Mouse (Mus musculus) limb, embryonic 11.5 days (tissue): ENCODE measurements around the gene Prr5. TPM values are rescaled to one million over a fixed set of nuclear protein-coding genes. Genes with fewer than 3 reads are reported as not detected.

Experiments
- ATAC-seq: fragments of 200-750 bp; cut with Nextera tagmentation; 2 replicates; pipeline ENCODE4 v1.8.0; 2017; ENCODE audit warnings: low read depth; ENCODE audit not compliant: insufficient number of reproducible peaks, low FRiP score, low TSS enrichment
- DNase-seq: peaks from one replicate; pipeline ENCODE4 v3.0.0-alpha.2; 2015; ENCODE audit warnings: low spot score
- H3K27ac ChIP-seq: fragments of 300-500 bp; sonication (generic); replicated peaks from 2 replicates; pipeline ENCODE4 v1.5.1; 2014; ENCODE audit warnings: low read depth, mild to moderate bottlenecking, low read length
- H3K27me3 ChIP-seq: fragments of 300-500 bp; sonication (generic); 2 replicates; pipeline ENCODE4 v1.6.1; 2014; ENCODE audit warnings: mild to moderate bottlenecking, low read length, mixed read lengths; ENCODE audit not compliant: control insufficient read depth, insufficient read depth
- H3K36me3 ChIP-seq: fragments of 300-500 bp; sonication (generic); 2 replicates; pipeline ENCODE4 v1.6.1; 2014; ENCODE audit warnings: mild to moderate bottlenecking, low read length, moderate library complexity, mixed read lengths; ENCODE audit not compliant: control insufficient read depth, insufficient read depth
- H3K4me1 ChIP-seq: fragments of 300-500 bp; sonication (generic); 2 replicates; pipeline ENCODE4 v1.6.1; 2014; ENCODE audit warnings: low read length, mixed read lengths; ENCODE audit not compliant: control insufficient read depth, insufficient read depth
- H3K4me2 ChIP-seq: fragments of 300-500 bp; sonication (generic); 2 replicates; pipeline ENCODE4 v1.6.1; 2014; ENCODE audit warnings: low read depth, mild to moderate bottlenecking, moderate library complexity; ENCODE audit not compliant: severe bottlenecking
- H3K4me3 ChIP-seq: fragments of 300-500 bp; sonication (generic); 2 replicates; pipeline ENCODE4 v1.5.1; 2014; ENCODE audit warnings: low read depth, low read length
- H3K9ac ChIP-seq: fragments of 300-500 bp; sonication (generic); 2 replicates; pipeline ENCODE4 v1.6.1; 2014; ENCODE audit warnings: mild to moderate bottlenecking, low read length
- H3K9me3 ChIP-seq: fragments of 300-500 bp; sonication (generic); 2 replicates; pipeline ENCODE4 v1.6.1; 2016; ENCODE audit warnings: low read length; ENCODE audit not compliant: control insufficient read depth
- WGBS: fragments of 180-500 bp; shearing (Covaris S2); extraction: QIAGEN DNeasy Blood & Tissue Kit; methylation state at CpG from one replicate; pipeline ENCODE4 v1.1.7; 2014; 5-methylcytosine and 5-hydroxymethylcytosine counted together
- polyA plus RNA-seq: library from polyadenylated mRNA; unstranded; fragments of >200 nt; fragmentation: Nextera tagmentation; extraction: Ambion mirVana; gene quantifications from 2 replicates; pipeline ENCODE4 v1.2.1, GENCODE M21; 2014

Gene Prr5
- polyA plus RNA-seq, 1 experiment from 2014 or later: 13.2 TPM

GRCm38 (mm10) chr15:84745831-84746230 is 76.4 kb downstream of the Prr5 start:
- no peak overlapping the region for H3K4me3 ChIP-seq

More at GRCm38 (mm10) chr15:84745831-84746230, 76.4 kb downstream of the Prr5 start:
- no peak overlapping the region for H3K9ac ChIP-seq
- H3K36me3 ChIP-seq: no peaks in the 10 kb centered on the region
- H3K9me3 ChIP-seq: no peaks in the 10 kb centered on the region
- no peaks in the 10 kb centered on the region for H3K4me1 ChIP-seq
- 93% methylated on average over 4 of the region's 4 CpGs for WGBS
- H3K4me2 ChIP-seq: no peak overlapping the region
- DNase-seq (no peak), ATAC-seq (no peak)
- H3K27ac ChIP-seq: no peak overlapping the region
- H3K27me3 ChIP-seq: no peaks in the 10 kb centered on the region

Other genes with a start within 250 kb of the Prr5 start
- 0.36 and 0.50 TPM in 2 replicates for gene Shisal1, start 222.5 kb upstream of the Prr5 start, polyA plus RNA-seq
- 14.2 and 15.3 TPM in 2 replicates for gene Rtl6, start 111.8 kb upstream of the Prr5 start, polyA plus RNA-seq
- 3.1 and 5.2 TPM in 2 replicates for gene Arhgap8, start 50.4 kb downstream of the Prr5 start, polyA plus RNA-seq
- gene Phf21b, start 186.4 kb downstream of the Prr5 start, polyA plus RNA-seq: 1.9 TPM in 2 replicates